Mouse (Mus musculus): ENCODE data around the gene Rnf8.
A peak's percentile ranks its signal among the peaks of the same experiment; 100 is the strongest.

The Rnf8 gene

GRCm38 (mm10) chr17:29679038-29679767 lies 64.6 kb downstream of the Rnf8 start:
- no peak for DNase-seq (ENCODE audit: low read depth, low spot score)

DNA sequence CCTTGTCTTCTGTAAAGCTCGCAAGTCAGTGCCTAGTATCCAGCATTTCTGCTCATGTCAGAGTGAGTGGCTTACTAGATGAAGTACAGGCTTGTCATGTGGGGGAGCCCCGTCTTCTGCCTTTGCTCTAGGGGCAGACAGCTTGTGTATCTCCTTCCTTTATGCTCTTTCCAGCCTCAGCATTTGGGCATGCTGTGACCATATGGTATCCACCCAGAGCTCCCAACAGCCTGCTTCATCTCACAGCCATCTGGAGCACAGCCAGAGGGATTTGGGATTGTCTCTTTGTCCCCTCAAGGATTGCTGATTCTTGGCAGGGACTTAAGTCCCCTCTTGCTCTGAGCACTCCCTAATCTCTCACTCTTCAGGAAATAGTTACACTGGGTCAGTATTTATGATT lies 65.6 kb downstream of the Rnf8 start:
- DNase-seq (ENCODE audit: low read depth, low spot score): peak; percentile 62

DNA sequence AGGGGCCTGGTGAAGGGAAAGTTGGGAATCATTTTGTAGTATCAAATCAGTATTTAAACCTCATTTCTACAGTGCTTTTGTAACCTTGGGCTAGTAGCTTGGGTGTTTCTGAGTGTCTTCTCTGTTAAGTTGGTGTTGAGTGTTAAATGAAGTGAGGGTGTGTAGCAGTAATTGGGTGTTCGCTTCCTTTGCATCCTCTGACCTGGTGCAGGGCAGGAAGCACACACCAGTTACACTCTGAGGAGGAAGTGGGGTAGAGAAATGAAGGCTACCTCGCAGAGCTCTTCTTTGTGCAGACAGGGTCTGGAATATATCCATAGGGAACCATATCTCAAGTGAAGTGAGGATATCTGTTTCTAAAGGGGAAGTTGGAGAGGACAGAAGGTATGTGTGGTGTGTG lies 66.3 kb downstream of the Rnf8 start:
- DNase-seq (ENCODE audit: low read depth, low spot score): no peak

- DNase-seq (ENCODE audit: low read depth, low spot score): no peak
These were observed 67.1 kb downstream of the Rnf8 start for GRCm38 (mm10) chr17:29681669-29682068.

- no peak for DNase-seq (ENCODE audit: low read depth, low spot score)
These were observed 67.7 kb downstream of the Rnf8 start for GRCm38 (mm10) chr17:29682261-29682660.

GRCm38 (mm10) chr17:29683127-29683526 lies 68.5 kb downstream of the Rnf8 start:
- no peak for DNase-seq (ENCODE audit: low read depth, low spot score)

DNA sequence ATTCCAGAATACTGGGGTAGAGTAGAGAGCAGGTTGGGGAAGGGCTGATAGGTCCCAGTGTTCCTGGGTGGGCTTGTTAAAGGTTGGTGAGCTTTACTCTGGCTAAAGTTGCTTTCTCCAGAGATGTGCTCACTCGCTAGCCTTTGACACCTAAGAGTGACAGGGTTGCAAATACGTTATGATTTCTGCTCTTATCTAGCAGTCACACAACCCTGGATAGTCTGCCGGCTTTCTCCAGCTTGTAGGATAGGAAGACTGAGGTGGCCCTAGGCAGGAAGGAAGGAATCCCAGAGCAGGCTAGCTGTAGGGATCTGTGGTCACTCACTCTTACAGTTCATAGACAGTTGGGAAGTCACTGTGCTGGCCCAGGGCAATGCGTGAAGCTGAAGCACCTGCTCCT lies 69.7 kb downstream of the Rnf8 start:
- DNase-seq (ENCODE audit: low read depth, low spot score): no peak

GRCm38 (mm10) chr17:29686771-29687170 lies 72.2 kb downstream of the Rnf8 start:
- no peak for DNase-seq (ENCODE audit: low read depth, low spot score)

GRCm38 (mm10) chr17:29687373-29687772 lies 72.8 kb downstream of the Rnf8 start:
- DNase-seq (ENCODE audit: low read depth, low spot score): no peak

DNA sequence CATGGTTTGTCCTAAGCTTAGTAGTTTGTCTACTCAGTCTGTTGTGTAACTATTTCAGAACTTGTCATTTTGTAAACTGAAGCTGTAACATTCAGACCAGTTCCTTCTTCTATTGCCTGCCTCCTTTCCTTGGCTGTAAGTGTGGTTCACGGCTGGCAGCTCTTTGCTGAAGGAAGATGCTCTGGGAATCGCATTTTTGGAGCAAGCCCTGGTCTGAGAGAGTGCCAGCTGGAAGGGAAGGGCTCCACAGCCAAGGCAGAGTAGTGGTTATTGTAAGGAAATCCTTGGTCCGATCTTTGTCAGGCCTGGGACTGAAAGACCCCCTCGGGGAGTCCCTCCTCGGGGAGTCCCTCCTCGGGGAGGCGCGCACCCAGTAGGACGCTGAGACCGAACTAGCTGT lies 74.0 kb downstream of the Rnf8 start:
- no peak for DNase-seq (ENCODE audit: low read depth, low spot score)

- DNase-seq (ENCODE audit: low read depth, low spot score): no peak
These were observed 75.7 kb downstream of the Rnf8 start for GRCm38 (mm10) chr17:29690257-29690656.

DNA sequence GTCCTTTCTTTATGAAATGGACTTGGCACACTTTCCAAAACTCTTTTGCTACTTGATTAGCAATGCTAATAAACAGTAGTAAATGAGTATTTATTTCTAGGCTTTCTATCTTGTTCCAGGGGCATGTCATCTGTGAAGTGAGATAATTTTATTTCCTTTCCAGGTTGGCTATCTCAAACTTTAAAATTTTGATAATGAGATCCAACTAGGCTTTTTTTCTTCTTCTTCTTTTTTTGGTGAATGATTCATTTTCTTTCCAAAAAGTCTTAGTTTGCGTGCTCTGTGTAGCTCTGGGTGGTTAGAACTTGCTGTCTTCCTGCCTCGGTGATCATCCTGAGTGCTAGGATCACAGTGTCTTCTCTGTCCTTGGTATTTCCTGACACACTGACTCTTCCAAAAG lies 78.2 kb downstream of the Rnf8 start:
- no peak for DNase-seq (ENCODE audit: low read depth, low spot score)

DNA sequence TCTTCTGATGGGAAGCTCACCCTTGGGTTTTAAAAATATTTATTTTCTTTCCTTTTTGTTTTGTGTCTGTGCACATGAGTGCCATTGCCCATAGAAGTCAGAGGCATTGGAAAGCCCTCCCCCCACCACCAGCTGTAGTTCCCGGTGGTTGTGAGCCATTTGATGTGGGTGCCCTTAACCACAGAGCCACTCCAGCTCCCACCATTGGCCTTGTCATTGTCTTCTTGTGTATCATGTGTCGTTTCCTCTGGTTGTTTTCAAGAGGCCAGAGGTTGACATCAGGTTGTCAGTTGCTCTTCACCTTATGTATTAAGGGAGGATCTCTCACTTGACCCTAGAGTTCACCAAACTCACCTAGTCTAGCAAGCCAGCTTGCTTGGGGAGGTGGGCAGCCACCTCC lies 79.0 kb downstream of the Rnf8 start:
- DNase-seq (ENCODE audit: low read depth, low spot score): no peak

- DNase-seq (ENCODE audit: low read depth, low spot score): no peak
These were observed 79.9 kb downstream of the Rnf8 start for GRCm38 (mm10) chr17:29694516-29694915.

All from retina, postnatal 7 days (tissue).